Mouse (Mus musculus) forebrain, embryonic 11.5 days (tissue): ENCODE measurements at regions not wholly inside any gene's neighbourhood (a gene's known extent, or its start where the extent isn't known, plus 50 kb on each side); places are given as distances from the start of the nearest gene placed in this dataset.

Experiments used
- ATAC-seq: fragments of 200-750 bp; cut with Nextera tagmentation; replicated peaks from 2 replicates; pipeline ENCODE4 v1.8.0; 2017; ENCODE audit warnings: moderate TSS enrichment; ENCODE audit not compliant: low FRiP score
- DNase-seq: peaks from one replicate; pipeline ENCODE4 v3.0.0-alpha.2; 2017; ENCODE audit warnings: low spot score
- H3K27ac ChIP-seq: fragments of 300-500 bp; sonication (generic); 2 replicates; pipeline ENCODE4 v1.5.1; 2014; ENCODE audit warnings: low read depth, low read length
- H3K27me3 ChIP-seq: fragments of 300-500 bp; sonication (generic); 2 replicates; pipeline ENCODE4 v1.6.1; 2014; ENCODE audit warnings: mild to moderate bottlenecking, low read length, mixed read lengths; ENCODE audit not compliant: control insufficient read depth, insufficient read depth
- H3K36me3 ChIP-seq: fragments of 300-500 bp; sonication (generic); 2 replicates; pipeline ENCODE4 v1.6.1; 2014; ENCODE audit warnings: mild to moderate bottlenecking, low read length, moderate library complexity, mixed read lengths; ENCODE audit not compliant: control insufficient read depth, insufficient read depth
- H3K4me1 ChIP-seq: fragments of 300-500 bp; sonication (generic); replicated peaks from 2 replicates; pipeline ENCODE4 v1.6.1; 2014; ENCODE audit warnings: low read length, mixed read lengths; ENCODE audit not compliant: control insufficient read depth, insufficient read depth
- H3K4me2 ChIP-seq: fragments of 300-500 bp; sonication (generic); 2 replicates; pipeline ENCODE4 v1.6.1; 2014; ENCODE audit warnings: low read depth, mild to moderate bottlenecking, low read length, moderate library complexity, mixed read lengths; ENCODE audit not compliant: severe bottlenecking
- H3K4me3 ChIP-seq: fragments of 300-500 bp; sonication (generic); 2 replicates; pipeline ENCODE4 v1.5.1; 2014; ENCODE audit warnings: low read depth, low read length
- H3K9ac ChIP-seq: fragments of 300-500 bp; sonication (generic); 2 replicates; pipeline ENCODE4 v1.6.1; 2014; ENCODE audit warnings: low read length
- H3K9me3 ChIP-seq: fragments of 300-500 bp; sonication (generic); 2 replicates; pipeline ENCODE4 v1.6.1; 2016; ENCODE audit warnings: low read length, mixed read lengths; ENCODE audit not compliant: control insufficient read depth
- whole genome bisulfite sequencing: fragments of 180-500 bp; shearing (Covaris S2); extraction: QIAGEN DNeasy Blood & Tissue Kit; methylation state at CpG from one replicate; pipeline ENCODE4 v1.1.7; 2014; 5-methylcytosine and 5-hydroxymethylcytosine counted together

- no peaks in the 10 kb centered on the region for H3K27me3 ChIP-seq
- ATAC-seq = no peak
- no peak overlapping the region for H3K27ac ChIP-seq
- no peaks in the 10 kb centered on the region for H3K36me3 ChIP-seq
- H3K9me3 ChIP-seq = no peaks in the 10 kb centered on the region
- 87% methylated on average over 6 of the region's 6 CpGs for WGBS
- no peak overlapping the region for H3K4me3 ChIP-seq
- no peak overlapping the region for H3K4me2 ChIP-seq
- peaks cover 7% of the 10 kb centered on the region; the same call in 1 of the 2 replicates for H3K4me1 ChIP-seq
- no peak overlapping the region for H3K9ac ChIP-seq
- DNase-seq = no peak
Observed at GRCm38 (mm10) chr17:3248875-3249274, 77.5 kb upstream of the Tiam2 start.

GRCm38 (mm10) chr17:3249320-3249719, 77.1 kb upstream of the Tiam2 start:
- ATAC-seq (no peak), DNase-seq (no peak)
- Histone ChIP-seq H3K4me1 (peaks cover 7% of the 10 kb centered on the region; the same call in 1 of the 2 replicates), H3K4me2 (no peak overlapping the region), H3K27me3 (no peaks in the 10 kb centered on the region), H3K4me3 (no peak overlapping the region), H3K36me3 (no peaks in the 10 kb centered on the region), H3K9me3 (no peaks in the 10 kb centered on the region), H3K9ac (no peak overlapping the region), H3K27ac (no peak overlapping the region)
- 85% methylated on average over 7 of the region's 7 CpGs for WGBS

- ATAC-seq (no peak), DNase-seq (no peak)
- H3K4me1 ChIP-seq = peaks cover 7% of the 10 kb centered on the region; the same call in 1 of the 2 replicates
- no peak overlapping the region for H3K27ac ChIP-seq
- no peaks in the 10 kb centered on the region for H3K9me3 ChIP-seq
- H3K9ac ChIP-seq = no peak overlapping the region
- H3K27me3 ChIP-seq = no peaks in the 10 kb centered on the region
- H3K4me3 ChIP-seq = no peak overlapping the region
- no peak overlapping the region for H3K4me2 ChIP-seq
- no peaks in the 10 kb centered on the region for H3K36me3 ChIP-seq
- WGBS = 79% methylated on average over 4 of the region's 4 CpGs
Observed at GRCm38 (mm10) chr17:3251176-3251575, 75.2 kb upstream of the Tiam2 start.

GRCm38 (mm10) chr17:3251966-3252365, 74.4 kb upstream of the Tiam2 start:
- no peaks in the 10 kb centered on the region for H3K27me3 ChIP-seq
- DNase-seq = no peak
- no peaks in the 10 kb centered on the region for H3K4me1 ChIP-seq
- no peak overlapping the region for H3K4me2 ChIP-seq
- WGBS = 95% methylated on average over 5 of the region's 5 CpGs
- H3K9ac ChIP-seq = no peak overlapping the region
- no peak overlapping the region for H3K4me3 ChIP-seq
- ATAC-seq = no peak
- no peaks in the 10 kb centered on the region for H3K9me3 ChIP-seq
- H3K36me3 ChIP-seq = no peaks in the 10 kb centered on the region
- H3K27ac ChIP-seq = no peak overlapping the region

GRCm38 (mm10) chr17:3253508-3254176, 72.7 kb upstream of the Tiam2 start:
- H3K9ac ChIP-seq = no peak overlapping the region
- H3K4me2 ChIP-seq = no peak overlapping the region
- no peaks in the 10 kb centered on the region for H3K27me3 ChIP-seq
- no peak overlapping the region for H3K4me3 ChIP-seq
- H3K27ac ChIP-seq = no peak overlapping the region
- 92% methylated on average over 10 of the region's 10 CpGs for WGBS
- H3K9me3 ChIP-seq = no peaks in the 10 kb centered on the region
- H3K36me3 ChIP-seq = no peaks in the 10 kb centered on the region
- DNase-seq (no peak), ATAC-seq (no peak)
- H3K4me1 ChIP-seq = no peaks in the 10 kb centered on the region

- H3K27ac ChIP-seq = no peak overlapping the region
- no peak overlapping the region for H3K9ac ChIP-seq
- no peak overlapping the region for H3K4me2 ChIP-seq
- ATAC-seq (no peak), DNase-seq (no peak)
- H3K9me3 ChIP-seq = no peaks in the 10 kb centered on the region
- H3K36me3 ChIP-seq = no peaks in the 10 kb centered on the region
- no peaks in the 10 kb centered on the region for H3K27me3 ChIP-seq
- WGBS = 96% methylated on average over 7 of the region's 7 CpGs
- no peak overlapping the region for H3K4me3 ChIP-seq
- no peaks in the 10 kb centered on the region for H3K4me1 ChIP-seq
Observed at GRCm38 (mm10) chr17:3256765-3257164, 69.6 kb upstream of the Tiam2 start.

GRCm38 (mm10) chr17:3258811-3259510, 67.4 kb upstream of the Tiam2 start:
- no peaks in the 10 kb centered on the region for H3K9me3 ChIP-seq
- WGBS = 77% methylated on average over 9 of the region's 9 CpGs
- ATAC-seq = no peak
- H3K4me3 ChIP-seq = no peak overlapping the region
- H3K27me3 ChIP-seq = no peaks in the 10 kb centered on the region
- H3K4me2 ChIP-seq = no peak overlapping the region
- no peak overlapping the region for H3K27ac ChIP-seq
- no peak for DNase-seq
- H3K36me3 ChIP-seq = no peaks in the 10 kb centered on the region
- no peaks in the 10 kb centered on the region for H3K4me1 ChIP-seq
- H3K9ac ChIP-seq = no peak overlapping the region

- WGBS = 94% methylated on average over 11 of the region's 11 CpGs
- H3K27ac ChIP-seq = no peak overlapping the region
- no peak overlapping the region for H3K4me3 ChIP-seq
- no peak for DNase-seq
- no peak overlapping the region for H3K4me2 ChIP-seq
- ATAC-seq = no peak
- no peaks in the 10 kb centered on the region for H3K27me3 ChIP-seq
- no peak overlapping the region for H3K9ac ChIP-seq
- no peaks in the 10 kb centered on the region for H3K36me3 ChIP-seq
- no peaks in the 10 kb centered on the region for H3K4me1 ChIP-seq
- H3K9me3 ChIP-seq = no peaks in the 10 kb centered on the region
Observed at GRCm38 (mm10) chr17:3260796-3261195, 65.6 kb upstream of the Tiam2 start.
